Mouse (Mus musculus) retina, embryonic 14.5 days (tissue): ENCODE results near the gene OR5BS1P.
A peak's percentile ranks its signal among the peaks of the same experiment; 100 is the strongest.
"Not testable (repeated sequence)": the region's sequence is repeated elsewhere in the genome, so short reads cannot be mapped to it uniquely, and the experiment has no call there.

Experiments
- DNase-seq: peaks from one replicate; pipeline ENCODE4 v3.0.0-alpha.2; 2015; ENCODE audit warnings: low spot score

The OR5BS1P gene

GRCm38 (mm10) chr15:98506253-98506957 is 36.7 kb downstream of the OR5BS1P start:
- no peak for DNase-seq

DNA sequence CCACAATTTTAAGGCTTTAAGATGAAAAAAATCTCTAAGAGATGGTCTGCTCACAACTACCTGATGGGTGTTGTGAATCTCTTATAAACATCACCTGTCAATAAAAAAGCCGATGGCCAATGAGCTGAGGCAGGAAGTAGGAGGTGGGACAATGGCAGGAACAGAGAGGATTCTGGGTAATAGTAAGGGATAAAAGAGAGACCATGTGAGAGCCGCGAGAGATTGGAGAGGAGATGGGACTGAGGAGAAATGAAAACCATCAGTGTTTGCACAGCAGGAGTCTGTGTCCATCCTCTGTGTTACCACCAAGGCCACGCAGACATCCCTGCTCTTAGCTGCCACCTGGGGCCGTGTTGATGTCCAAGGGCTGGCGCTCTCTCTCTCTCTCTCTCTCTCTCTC is 37.6 kb downstream of the OR5BS1P start:
- no peak for DNase-seq

DNA sequence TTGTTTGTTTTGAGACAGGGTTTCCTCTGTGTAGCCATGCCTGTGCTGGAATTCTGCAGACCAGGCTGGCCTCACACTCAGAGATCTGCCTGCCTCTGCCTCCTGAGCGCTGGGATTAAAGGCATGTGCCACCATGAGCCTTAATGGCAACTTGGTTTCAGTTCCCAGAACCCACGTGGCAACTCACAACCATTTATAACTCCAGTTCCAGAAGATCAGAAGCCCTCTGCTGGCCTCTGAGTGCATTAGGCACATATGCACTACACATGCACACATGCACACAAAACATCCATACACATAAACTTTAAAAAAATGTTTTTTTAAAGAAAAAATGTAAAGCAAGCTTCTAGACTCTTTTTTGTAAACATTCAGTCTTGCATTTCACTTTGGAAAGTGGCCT is 39.7 kb downstream of the OR5BS1P start:
- no peak for DNase-seq

DNA sequence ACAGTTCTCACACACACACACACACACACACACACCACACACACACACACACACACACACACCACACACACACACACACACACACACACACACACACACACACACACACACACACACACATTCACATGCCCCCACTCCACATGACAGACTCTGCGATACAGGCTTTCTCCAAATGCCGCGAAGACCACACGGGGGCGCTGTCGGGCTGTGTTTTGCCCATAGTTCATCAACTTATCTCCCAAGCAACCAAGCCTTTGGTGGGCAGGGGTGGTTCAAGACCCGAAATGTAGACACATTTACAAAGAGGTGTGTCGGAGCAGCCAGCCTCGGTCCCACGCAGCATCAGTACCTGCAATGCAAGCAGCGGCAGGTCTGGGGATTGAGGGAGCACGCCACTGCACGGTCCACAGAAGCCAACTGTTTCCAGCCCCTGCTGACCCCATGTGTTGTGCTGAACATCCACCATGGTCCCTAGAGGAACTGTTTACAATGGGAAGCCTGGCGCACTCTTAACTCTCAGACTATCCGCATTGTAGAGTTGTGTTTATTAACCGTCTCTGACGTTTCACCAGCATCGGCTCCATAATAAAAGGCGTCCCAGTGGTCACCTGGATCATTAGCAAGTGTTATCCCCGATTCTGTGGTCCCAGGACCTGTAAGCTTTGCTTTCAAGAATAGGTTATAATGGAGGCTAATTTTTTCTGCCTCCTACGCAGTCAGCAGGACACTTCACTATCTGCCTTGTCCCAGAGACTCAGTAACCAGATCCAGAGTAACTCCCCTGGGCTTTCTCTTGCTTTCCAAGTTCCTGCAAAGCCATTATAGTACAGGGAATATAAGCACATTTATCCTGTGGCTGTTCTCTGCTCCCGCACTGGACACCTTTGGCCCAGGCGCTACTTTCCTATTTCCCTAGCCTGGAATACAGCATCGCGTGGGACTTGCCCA is 41.0 kb downstream of the OR5BS1P start:
- DNase-seq, result peak; percentile 92

GRCm38 (mm10) chr15:98511386-98511928 is 41.8 kb downstream of the OR5BS1P start:
- DNase-seq, result no peak

DNA sequence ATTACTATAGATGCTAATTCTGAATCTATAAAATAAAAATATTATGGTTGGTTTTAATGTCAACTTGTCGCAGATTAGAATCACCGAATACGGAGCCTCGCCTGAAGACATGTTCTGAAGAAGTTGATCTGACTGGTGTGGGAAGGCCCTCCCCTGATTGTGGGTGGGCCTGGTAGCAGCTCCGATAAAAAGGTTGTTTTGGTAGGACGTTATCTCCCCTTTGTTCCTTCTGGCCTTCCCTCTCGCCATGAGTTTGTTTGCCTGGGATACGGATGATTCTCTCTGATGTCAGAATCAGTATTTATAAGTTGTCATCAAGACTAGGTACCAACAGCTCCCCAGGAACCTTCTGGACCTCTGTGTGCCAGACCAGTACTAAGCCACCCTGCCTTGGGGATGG is 42.5 kb downstream of the OR5BS1P start:
- DNase-seq, result no peak

DNA sequence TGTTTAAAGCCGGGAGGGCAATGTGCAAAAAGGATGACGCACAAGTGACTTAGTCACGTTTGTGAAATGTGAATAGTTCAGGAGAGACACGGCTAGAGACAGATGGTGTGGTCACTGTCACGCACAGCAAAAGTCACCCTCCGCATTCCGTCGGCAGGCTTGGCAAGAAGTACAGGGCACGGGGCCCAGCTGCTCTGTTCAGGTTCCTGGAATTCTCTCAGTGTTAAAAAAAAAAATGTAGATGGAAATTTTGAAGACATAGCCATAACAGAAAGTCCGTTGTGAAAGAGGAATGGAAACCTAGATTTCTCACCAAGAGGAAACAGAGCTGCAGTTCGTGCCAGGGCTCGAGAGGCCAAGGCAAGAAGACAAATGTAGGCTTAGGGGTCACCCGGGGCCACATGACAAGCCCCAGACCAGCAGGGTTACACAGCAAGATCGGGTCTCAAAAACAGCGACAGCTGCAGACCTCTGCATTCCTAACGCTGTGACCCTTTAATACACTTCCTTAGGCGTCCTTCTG is 43.2 kb downstream of the OR5BS1P start:
- DNase-seq, result no peak

DNA sequence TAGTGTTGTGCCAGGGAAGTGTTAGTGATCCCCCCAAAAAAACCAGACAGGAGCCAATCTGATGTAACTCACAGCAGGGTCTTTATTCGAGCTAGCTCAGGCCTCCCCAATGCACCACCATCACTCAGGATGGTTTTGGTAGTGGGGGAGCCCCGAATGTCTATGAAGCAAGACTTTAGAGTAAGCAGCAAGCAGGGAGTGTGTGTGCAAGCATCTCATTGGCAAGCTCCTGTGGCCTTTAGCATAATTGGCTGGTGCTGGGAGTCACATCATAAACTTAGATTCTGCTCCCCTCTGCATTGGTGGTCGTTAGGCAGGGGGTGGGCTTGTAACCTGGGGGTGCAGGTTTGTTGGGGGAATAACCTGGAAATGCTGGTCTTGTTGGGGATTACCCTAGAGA is 44.0 kb downstream of the OR5BS1P start:
- DNase-seq, result not testable (repeated sequence)

DNA sequence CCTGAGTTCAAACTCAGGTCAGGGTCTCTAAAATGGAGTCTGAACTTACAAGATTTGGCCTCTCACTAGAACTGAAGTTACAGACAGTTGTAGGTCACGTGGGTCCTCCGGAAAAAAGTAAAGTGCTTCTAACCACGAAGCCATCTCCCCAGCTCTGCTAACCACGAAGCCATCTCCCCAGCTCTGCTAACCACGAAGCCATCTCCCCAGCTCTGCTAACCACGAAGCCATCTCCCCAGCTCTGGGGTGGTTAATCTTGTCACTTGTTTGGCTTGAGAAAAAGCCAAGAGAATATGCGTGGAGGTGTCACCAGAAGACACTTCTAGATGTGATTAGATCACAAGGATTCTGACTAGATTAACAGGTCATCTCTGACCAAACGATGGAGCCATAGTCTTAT is 44.5 kb downstream of the OR5BS1P start:
- no peak for DNase-seq

GRCm38 (mm10) chr15:98514845-98515244 is 45.1 kb downstream of the OR5BS1P start:
- not testable (repeated sequence) for DNase-seq

GRCm38 (mm10) chr15:98517380-98518355 is 48.0 kb downstream of the OR5BS1P start:
- peak; percentile 80 for DNase-seq

DNA sequence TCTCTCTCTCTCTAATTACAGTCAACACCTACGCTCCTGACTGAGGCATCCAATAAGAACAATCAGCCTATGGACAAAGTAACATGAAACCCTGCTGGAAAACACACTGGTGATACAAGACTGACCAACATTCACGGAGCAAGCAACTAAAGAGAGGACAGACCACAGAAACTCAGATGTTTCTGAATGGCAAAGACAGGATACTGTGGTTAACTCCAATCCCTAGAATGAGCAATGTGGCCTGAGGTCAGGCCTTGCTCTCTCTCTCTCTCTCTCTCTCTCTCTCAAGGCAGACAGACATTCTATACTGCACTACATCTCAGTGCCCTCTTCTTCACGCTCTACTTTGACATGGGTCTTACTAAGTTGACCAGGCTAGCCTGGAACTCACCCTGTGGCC is 51.5 kb downstream of the OR5BS1P start:
- DNase-seq, result no peak

GRCm38 (mm10) chr15:98526057-98526456 is 56.4 kb downstream of the OR5BS1P start:
- no peak for DNase-seq

- no peak for DNase-seq
These were observed 57.5 kb downstream of the OR5BS1P start for GRCm38 (mm10) chr15:98527056-98527771.

GRCm38 (mm10) chr15:98528066-98528563 is 58.4 kb downstream of the OR5BS1P start:
- DNase-seq, result no peak
